Mouse (Mus musculus) E14TG2a.4 (cell line): ENCODE results near the gene Lcat.

Source experiments
- CTCF ChIP-seq: conservative IDR thresholded peaks from 2 replicates; pipeline ENCODE4 v1.5.1; 2014; ENCODE audit warnings: low read length
- NANOG ChIP-seq: IDR thresholded peaks from 2 replicates; pipeline ENCODE4 v1.6.1; 2014; ENCODE audit warnings: borderline replicate concordance, low read length, mixed read lengths
- POU5F1 ChIP-seq: IDR thresholded peaks from 2 replicates; pipeline ENCODE4 v1.6.1; 2014; ENCODE audit warnings: low read length, borderline replicate concordance

DNA sequence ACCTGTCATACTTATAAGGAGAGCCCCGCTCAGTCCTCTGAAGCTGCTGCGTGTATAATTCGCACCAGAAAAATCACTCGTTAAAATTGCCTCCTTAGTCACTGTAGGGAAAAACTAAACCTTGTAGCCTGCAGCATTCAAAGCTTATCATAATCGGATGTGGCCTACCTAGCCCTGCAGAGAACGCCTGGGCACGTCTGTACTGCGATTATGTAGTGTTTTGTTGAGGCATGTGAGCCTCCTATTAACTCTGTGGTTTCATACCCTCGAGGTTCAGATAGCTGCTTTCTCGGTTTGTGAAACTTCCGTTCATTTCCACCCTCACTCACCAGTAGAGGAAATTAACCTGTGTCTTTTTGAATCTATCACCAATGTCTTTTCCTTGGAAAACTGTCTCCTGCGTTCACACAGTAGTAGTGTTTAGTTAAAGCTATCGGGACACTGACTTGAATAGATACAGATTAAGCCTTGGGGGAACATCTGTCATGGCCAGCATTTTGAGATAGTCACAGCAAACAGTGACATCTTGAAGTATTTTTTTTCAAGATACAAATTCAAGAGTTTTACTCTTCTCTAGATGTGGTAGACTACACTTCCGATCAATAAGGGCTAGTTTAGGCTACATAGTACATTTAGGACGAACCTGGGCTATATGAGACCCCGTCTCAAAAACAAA is 42.1 kb downstream of the Lcat start:
- TF ChIP-seq CTCF (no peak), POU5F1 (no peak), NANOG (no peak)
